Mouse (Mus musculus) effector memory CD4-positive, alpha-beta T cell, adult 7 months (primary cell): ENCODE results near the gene Elovl6. TPM values are rescaled to one million over a fixed set of nuclear protein-coding genes. Genes with fewer than 3 reads are reported as not detected.

Source experiments
- polyA plus RNA-seq: library from polyadenylated mRNA; unstranded; fragments of 100-300 nt; shearing (Covaris generic); gene quantifications from one replicate; pipeline ENCODE4 v1.2.1, GENCODE M21; 2017

The Elovl6 gene
- polyA plus RNA-seq, result 8.4 TPM

GRCm38 (mm10) chr3:129532180-129532864 lies at the start of gene Elovl6:
Gene Elovl6 (plus strand): TSS chr3:129532355.

Other genes with a start within 250 kb of the Elovl6 start
- gene Enpep, start 199.6 kb upstream of the Elovl6 start, polyA plus RNA-seq, result 0.20 TPM
- gene Egf, start 223.0 kb downstream of the Elovl6 start, polyA plus RNA-seq, result 4.4 TPM